Mouse (Mus musculus): ENCODE data around the gene Ipp.

Gene Ipp

GRCm38 (mm10) chr4:116557306-116558121, 50.2 kb downstream of the Ipp start, which contains the start of gene Gpbp1l1:
TSS of gene Gpbp1l1 (plus strand) at chr4:116557658.
- peak; percentile 98 to 99 for DNase-seq (ENCODE audit: low spot score in 2 of 2)

GRCm38 (mm10) chr4:116558151-116558882, 51.0 kb downstream of the Ipp start:
- DNase-seq (ENCODE audit: low spot score in 2 of 2) = no peak
